Mouse (Mus musculus): ENCODE data around the gene Ahdc1. TPM values are rescaled to one million over a fixed set of nuclear protein-coding genes. Genes with fewer than 3 reads are reported as not detected.

The Ahdc1 gene
- polyA plus RNA-seq, 1 experiment from 2014 or later: 6.9 TPM

DNA sequence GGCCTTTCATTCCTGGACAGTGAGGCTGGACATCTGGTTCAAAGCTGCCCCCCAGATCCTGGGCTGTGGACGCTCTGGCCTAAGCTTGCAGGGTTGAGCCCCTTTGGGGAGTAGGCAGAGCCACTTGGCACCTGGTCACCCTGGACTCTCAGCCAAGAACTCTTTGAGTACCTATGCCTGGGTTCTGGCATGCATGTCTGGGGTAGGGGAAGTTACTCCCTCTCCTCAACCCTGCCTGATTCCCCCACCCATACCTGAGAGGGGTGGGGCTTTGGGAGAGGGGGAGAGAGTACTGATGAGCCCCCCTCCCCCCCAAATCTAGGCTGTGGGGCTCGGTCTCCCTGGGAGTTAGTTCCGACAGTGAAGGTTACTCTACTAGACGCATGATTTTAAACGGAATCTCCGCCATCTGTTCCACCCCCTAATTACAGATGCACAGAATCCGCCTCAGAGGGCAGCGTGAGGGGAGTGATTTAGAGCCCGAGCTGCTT, 10.2 kb downstream of the Ahdc1 start:
- peak overlapping the region; percentile 69 for H3K9ac ChIP-seq

DNA sequence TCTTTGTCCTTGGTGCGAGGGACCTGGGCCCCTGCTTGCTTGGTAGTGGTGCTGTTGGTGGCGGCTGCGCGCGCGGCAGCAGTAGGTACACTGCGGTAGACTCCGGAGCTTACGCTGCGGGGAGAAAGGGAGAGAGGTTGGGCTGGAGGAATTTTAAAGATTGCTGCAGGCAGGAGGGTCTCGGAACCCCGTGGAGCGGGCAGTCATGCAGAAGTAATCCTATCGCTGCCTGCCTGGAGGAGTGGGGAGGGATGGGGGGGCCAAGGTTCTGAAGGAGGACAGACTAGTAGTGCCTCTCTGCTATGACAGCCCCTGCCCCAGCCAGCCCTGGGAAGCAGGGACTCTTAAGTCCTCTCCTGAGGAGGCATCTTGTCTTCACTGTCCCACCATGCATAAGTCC, 11.2 kb downstream of the Ahdc1 start:
- peaks cover 28% of the 10 kb centered on the region for H3K36me3 ChIP-seq
- H3K4me1 ChIP-seq: peaks cover 98% of the 10 kb centered on the region
- no peak for ATAC-seq (ENCODE audit: extremely low read depth, insufficient number of reproducible peaks, low FRiP score, low TSS enrichment)
- H3K9ac ChIP-seq: peak overlapping the region; percentile 69
- 39% methylated on average over 14 of the region's 14 CpGs for WGBS
- H3K9me3 ChIP-seq: no peaks in the 10 kb centered on the region
- no peaks in the 10 kb centered on the region for H3K27me3 ChIP-seq (replicated peaks)
- 0 out of 2 replicates have a peak overlapping the region, but pooled peaks have one; percentile 6 for H3K27ac ChIP-seq (replicated peaks)
- H3K4me2 ChIP-seq: peak overlapping the region; percentile 7
- H3K4me3 ChIP-seq: no peak overlapping the region

More for the DNA sequence above, 10.2 kb downstream of the Ahdc1 start:
- ATAC-seq (ENCODE audit: extremely low read depth, insufficient number of reproducible peaks, low FRiP score, low TSS enrichment): no peak
- peak overlapping the region; percentile 62 for H3K27ac ChIP-seq (replicated peaks)
- no peaks in the 10 kb centered on the region for H3K27me3 ChIP-seq (replicated peaks)
- peak overlapping the region; percentile 16 for H3K4me2 ChIP-seq
- no peaks in the 10 kb centered on the region for H3K9me3 ChIP-seq
- 36% methylated on average over 9 of the region's 9 CpGs for WGBS
- no peak overlapping the region for H3K4me3 ChIP-seq
- H3K4me1 ChIP-seq: peaks cover 98% of the 10 kb centered on the region
- peaks cover 24% of the 10 kb centered on the region for H3K36me3 ChIP-seq

DNA sequence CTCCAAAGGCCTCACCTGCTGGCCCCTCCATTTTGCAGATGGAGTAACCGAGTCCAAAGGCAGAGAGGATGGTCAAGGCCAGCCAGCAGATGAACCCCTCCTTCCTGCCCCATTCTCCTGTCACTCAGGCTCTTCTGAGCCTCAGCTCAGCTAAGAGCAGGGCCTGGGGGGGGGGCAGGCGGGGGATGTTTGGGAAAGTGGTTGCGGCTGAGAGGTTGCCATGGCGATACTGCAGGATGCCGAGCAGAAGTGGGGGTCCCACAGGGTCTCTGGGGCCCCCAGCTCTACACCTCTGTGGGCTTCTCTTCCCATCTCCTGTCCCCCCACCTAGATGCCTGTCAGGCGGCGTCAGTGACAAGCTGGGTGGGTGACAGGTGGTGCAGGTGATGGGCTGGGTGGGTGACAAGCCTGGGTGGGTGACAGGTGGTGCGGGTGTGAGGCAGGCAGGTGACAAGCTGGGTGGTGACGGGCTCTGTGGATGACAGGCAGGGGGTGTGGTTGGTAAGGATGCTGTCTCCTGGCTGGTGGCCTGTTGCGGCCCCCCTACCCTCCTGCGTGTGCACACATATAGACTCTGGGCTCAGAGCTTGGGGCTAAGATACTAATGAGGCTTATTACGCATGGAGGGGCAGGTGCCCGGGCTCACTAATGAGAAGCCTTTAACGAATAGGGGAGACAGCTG, 12.0 kb downstream of the Ahdc1 start:
- Histone ChIP-seq H3K4me1 (peaks cover 98% of the 10 kb centered on the region), H3K9ac (no peak overlapping the region; the same call in 1 of the 2 replicates), H3K9me3 (no peaks in the 10 kb centered on the region), H3K27ac (replicated peaks) (0 out of 2 replicates have a peak overlapping the region, but pooled peaks have one; percentile 89), H3K36me3 (peaks cover 29% of the 10 kb centered on the region), H3K4me3 (no peak overlapping the region), H3K27me3 (replicated peaks) (no peaks in the 10 kb centered on the region), H3K4me2 (no peak overlapping the region)
- 75% methylated on average over 14 of the region's 14 CpGs for WGBS
- no peak for ATAC-seq (ENCODE audit: extremely low read depth, insufficient number of reproducible peaks, low FRiP score, low TSS enrichment)

DNA sequence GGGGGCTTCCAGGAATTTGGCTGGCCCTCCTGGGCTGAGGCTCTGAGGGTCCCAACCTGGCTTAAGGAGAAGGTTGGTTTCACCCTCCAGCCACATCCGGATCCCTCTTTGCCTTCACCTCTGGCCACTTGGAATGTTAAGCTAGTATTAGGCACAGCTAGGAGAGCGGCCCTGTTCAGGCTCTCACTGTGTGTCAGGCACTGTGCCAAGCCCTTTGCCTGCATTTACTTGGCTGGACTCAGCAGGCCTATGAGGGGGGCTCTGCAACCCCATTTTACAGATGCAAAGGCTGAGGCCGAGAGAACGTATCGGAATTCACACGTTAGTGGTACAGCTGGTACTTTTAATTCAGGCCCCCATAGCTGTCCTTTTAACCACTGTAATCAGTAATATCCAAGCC, 12.6 kb downstream of the Ahdc1 start:
- no peak overlapping the region for H3K4me2 ChIP-seq
- H3K36me3 ChIP-seq: peaks cover 26% of the 10 kb centered on the region
- H3K4me3 ChIP-seq: no peak overlapping the region
- peaks cover 98% of the 10 kb centered on the region for H3K4me1 ChIP-seq
- H3K27me3 ChIP-seq (replicated peaks): no peaks in the 10 kb centered on the region
- no peak overlapping the region; the same call in 1 of the 2 replicates for H3K9ac ChIP-seq
- no peaks in the 10 kb centered on the region for H3K9me3 ChIP-seq
- no peak for ATAC-seq (ENCODE audit: extremely low read depth, insufficient number of reproducible peaks, low FRiP score, low TSS enrichment)
- peak overlapping the region; percentile 89; the same call in 1 of the 2 replicates for H3K27ac ChIP-seq (replicated peaks)
- 74% methylated on average over 6 of the region's 6 CpGs for WGBS

DNA sequence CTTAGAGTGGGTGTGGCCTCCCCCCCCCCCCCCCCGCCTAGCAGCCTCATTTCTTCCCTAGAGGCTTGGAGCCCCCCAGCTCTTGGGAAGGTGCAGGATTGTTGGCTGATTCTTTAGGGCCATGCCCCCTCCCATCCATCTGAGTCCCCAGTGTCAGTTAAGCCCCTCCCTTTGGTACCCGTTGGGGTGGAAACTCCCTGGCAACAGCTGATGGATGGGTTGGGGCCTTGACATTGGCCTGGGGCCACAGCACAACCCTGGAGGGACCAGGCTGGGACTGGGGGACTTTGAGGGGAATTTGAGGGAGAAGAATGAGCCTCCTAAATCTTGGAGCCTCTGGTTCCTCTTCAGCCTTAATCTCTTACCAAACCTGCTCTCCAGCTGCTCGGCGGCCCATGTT, 13.3 kb downstream of the Ahdc1 start:
- H3K27me3 ChIP-seq (replicated peaks): no peaks in the 10 kb centered on the region
- ATAC-seq (ENCODE audit: extremely low read depth, insufficient number of reproducible peaks, low FRiP score, low TSS enrichment): no peak
- H3K27ac ChIP-seq (replicated peaks): peak overlapping the region; percentile 89
- H3K4me1 ChIP-seq: peaks cover 100% of the 10 kb centered on the region
- H3K9me3 ChIP-seq: no peaks in the 10 kb centered on the region
- peak overlapping the region; percentile 68 for H3K9ac ChIP-seq
- WGBS: 26% methylated on average over 4 of the region's 4 CpGs
- H3K36me3 ChIP-seq: peaks cover 24% of the 10 kb centered on the region
- no peak overlapping the region for H3K4me3 ChIP-seq
- peak overlapping the region; percentile 48 for H3K4me2 ChIP-seq

DNA sequence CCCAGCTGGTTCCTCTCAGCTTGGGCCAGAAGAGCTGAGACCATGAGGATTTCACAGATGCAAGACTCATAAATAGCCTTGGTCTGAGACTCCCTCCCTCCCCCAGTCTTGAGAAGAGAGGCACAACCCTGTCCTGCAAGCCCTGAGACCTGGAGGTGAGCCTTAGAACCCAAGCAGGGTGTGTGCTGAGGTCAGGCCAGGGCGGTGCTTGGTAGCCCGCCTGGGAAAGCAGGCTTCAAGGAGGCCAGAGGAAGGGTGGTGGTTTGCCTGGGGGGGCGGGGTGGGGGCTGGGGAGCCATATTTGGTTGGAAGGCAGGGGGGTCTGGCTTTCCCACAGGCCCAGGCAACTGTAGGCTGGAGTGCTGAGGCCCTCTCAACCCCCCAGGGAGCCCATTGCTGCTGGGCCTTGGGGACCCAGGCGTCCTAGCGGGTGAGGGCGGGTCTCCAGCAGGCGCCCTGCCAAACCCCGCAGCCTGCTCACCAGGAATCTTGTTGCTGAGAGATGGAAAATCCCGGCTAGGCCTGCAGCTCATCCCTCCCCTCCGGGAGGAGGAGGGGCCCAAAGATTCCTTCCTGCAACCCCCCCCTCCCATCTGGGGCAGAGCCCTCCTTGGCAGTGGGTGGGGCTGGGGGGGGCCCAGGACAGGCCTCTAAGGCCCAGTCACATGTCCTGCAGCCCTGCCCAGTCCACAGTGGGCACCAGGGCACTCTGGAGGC, 14.1 kb downstream of the Ahdc1 start:
- Histone ChIP-seq H3K9ac (peak overlapping the region; percentile 68), H3K4me2 (peak overlapping the region; percentile 48), H3K27ac (replicated peaks) (peak overlapping the region; percentile 89), H3K36me3 (peaks cover 23% of the 10 kb centered on the region), H3K27me3 (replicated peaks) (no peaks in the 10 kb centered on the region), H3K4me3 (no peak overlapping the region), H3K9me3 (no peaks in the 10 kb centered on the region), H3K4me1 (peaks cover 100% of the 10 kb centered on the region)
- WGBS: 16% methylated on average over 10 of the region's 10 CpGs
- ATAC-seq (ENCODE audit: extremely low read depth, insufficient number of reproducible peaks, low FRiP score, low TSS enrichment): peak; percentile 20; the same call in 1 of the 2 replicates

DNA sequence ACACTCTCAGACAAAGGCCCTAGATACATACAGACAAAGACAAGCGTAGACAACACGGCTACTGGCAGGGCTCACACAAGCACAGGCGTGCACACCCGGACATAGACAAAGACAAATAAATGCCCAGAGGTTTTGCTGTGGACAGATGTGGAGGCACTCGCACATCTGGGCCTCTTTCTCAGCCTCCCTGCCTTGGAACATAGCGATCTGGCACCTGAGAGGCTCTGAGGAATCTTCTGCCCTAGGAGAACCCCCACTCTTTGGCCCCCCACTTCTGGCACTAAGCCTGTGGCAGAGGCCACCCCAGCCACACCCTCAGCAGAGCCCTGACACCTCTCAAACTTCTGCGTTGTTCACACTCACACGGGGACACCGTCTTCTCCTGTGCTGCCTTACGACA, 15.2 kb downstream of the Ahdc1 start:
- Histone ChIP-seq H3K4me3 (no peak overlapping the region), H3K4me1 (peaks cover 93% of the 10 kb centered on the region), H3K9ac (peak overlapping the region; percentile 68), H3K4me2 (no peak overlapping the region), H3K27me3 (replicated peaks) (no peaks in the 10 kb centered on the region), H3K27ac (replicated peaks) (peak overlapping the region; percentile 89), H3K9me3 (no peaks in the 10 kb centered on the region), H3K36me3 (peaks cover 23% of the 10 kb centered on the region)
- 71% methylated on average over 10 of the region's 10 CpGs for WGBS
- no peak for ATAC-seq (ENCODE audit: extremely low read depth, insufficient number of reproducible peaks, low FRiP score, low TSS enrichment)

DNA sequence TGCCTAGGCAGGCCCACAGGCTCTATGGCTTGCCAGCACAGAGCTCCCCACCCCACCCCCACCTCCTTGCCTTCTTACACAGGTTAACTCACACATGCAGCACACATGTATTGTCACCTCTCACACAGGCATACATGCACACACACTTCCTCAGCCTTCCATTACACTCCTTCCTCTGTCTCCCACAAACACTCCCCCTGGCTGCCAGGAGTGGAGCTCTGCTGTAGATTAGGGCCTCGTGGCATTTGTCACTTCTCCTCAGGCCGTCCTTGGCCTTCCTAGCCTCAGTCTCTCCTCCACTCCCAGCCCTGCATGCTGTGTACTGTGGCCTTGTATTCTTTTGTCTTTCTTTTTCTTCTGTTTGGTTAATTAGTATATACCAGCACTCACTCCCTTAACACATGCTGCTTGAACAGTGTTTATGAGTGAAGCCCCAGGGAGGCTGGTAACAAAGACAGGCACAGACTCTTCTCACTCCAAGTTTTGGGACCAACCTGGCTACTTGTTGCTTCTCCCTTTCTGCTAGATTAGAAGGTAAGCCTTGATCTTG, 15.8 kb downstream of the Ahdc1 start:
- WGBS: 10% methylated on average over 2 of the region's 2 CpGs
- no peak for ATAC-seq (ENCODE audit: extremely low read depth, insufficient number of reproducible peaks, low FRiP score, low TSS enrichment)
- H3K9ac ChIP-seq: peak overlapping the region; percentile 68

DNA sequence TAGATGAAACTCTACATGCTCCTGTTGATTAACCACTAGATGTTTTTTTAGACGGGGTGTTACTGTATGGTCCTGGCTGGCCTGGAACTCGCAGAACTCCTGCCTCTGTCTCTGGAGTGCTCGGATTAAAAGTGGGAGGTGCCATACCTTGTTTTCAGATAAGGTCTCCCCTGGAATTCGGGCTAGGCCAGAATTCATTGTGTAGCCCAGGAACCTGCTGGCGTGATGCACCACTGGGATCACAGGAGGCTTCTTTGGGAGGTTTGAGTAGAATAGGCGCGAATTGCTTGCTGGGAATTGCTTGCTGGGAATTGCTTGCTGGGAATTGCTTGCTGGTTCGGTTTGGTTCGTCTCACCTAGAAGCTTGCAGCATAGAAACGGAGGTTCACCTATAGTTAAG, 16.7 kb downstream of the Ahdc1 start:
- H3K9ac ChIP-seq: peak overlapping the region; percentile 68; the same call in 1 of the 2 replicates
- no peaks in the 10 kb centered on the region for H3K9me3 ChIP-seq
- no peaks in the 10 kb centered on the region for H3K27me3 ChIP-seq (replicated peaks)
- peaks cover 33% of the 10 kb centered on the region for H3K36me3 ChIP-seq
- peaks cover 78% of the 10 kb centered on the region for H3K4me1 ChIP-seq
- 50% methylated on average over 10 of the region's 10 CpGs for WGBS
- H3K4me2 ChIP-seq: no peak overlapping the region
- peak overlapping the region; percentile 89; the same call in 1 of the 2 replicates for H3K27ac ChIP-seq (replicated peaks)
- no peak for ATAC-seq (ENCODE audit: extremely low read depth, insufficient number of reproducible peaks, low FRiP score, low TSS enrichment)
- no peak overlapping the region for H3K4me3 ChIP-seq

More for the DNA sequence above, 15.8 kb downstream of the Ahdc1 start:
- Histone ChIP-seq H3K9me3 (no peaks in the 10 kb centered on the region), H3K27ac (replicated peaks) (peak overlapping the region; percentile 89), H3K4me3 (no peak overlapping the region), H3K27me3 (replicated peaks) (no peaks in the 10 kb centered on the region), H3K4me2 (no peak overlapping the region), H3K36me3 (peaks cover 29% of the 10 kb centered on the region), H3K4me1 (peaks cover 87% of the 10 kb centered on the region)

DNA sequence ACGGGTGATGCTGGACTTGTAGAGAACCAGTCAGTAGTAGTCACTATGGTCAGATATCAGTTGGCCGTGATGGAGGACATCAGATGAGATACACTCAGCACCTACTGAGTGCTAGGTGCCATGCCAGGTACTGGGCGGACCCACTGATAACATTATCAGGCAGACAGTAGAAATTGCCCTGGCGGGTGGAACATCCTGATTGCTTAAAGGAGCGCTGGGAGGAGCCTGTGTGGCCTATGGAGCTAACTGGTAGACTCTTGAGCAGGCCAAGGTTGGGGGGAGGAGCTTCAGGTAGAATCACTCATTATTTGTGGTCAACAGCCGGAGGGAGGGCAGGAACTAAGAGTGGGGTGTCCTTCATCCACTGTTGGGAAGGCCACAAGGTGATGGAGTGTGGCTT, 17.1 kb downstream of the Ahdc1 start:
- H3K9ac ChIP-seq: 0 out of 2 replicates have a peak overlapping the region, but pooled peaks have one; percentile 19
- H3K36me3 ChIP-seq: peaks cover 33% of the 10 kb centered on the region
- ATAC-seq (ENCODE audit: extremely low read depth, insufficient number of reproducible peaks, low FRiP score, low TSS enrichment): no peak
- H3K4me3 ChIP-seq: no peak overlapping the region
- 64% methylated on average over 6 of the region's 6 CpGs for WGBS
- no peaks in the 10 kb centered on the region for H3K9me3 ChIP-seq
- peaks cover 74% of the 10 kb centered on the region for H3K4me1 ChIP-seq
- H3K27me3 ChIP-seq (replicated peaks): no peaks in the 10 kb centered on the region
- H3K4me2 ChIP-seq: no peak overlapping the region
- no peak overlapping the region for H3K27ac ChIP-seq (replicated peaks)

DNA sequence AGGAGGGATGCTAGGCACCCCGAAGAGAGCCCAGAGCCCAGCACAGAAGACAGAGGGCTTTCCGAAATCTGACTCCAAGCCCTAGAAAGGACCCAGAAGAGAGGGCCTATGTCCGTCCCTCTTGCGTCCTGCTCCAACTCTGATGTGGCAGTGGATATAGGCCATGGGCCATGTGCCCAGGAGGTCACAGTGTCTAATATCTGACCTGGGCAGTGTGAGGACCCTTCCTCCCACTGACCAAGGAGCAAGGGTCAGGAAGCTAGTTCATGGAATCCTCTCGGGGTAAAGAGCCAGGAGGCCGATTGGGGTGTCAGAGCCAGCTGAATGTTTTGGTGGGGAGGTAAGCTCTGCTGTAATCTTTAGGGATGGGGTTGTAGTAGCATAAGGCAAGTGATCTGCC, 17.8 kb downstream of the Ahdc1 start:
- Histone ChIP-seq H3K27ac (replicated peaks) (no peak overlapping the region), H3K9ac (no peak overlapping the region), H3K36me3 (peaks cover 34% of the 10 kb centered on the region), H3K4me2 (no peak overlapping the region), H3K4me3 (no peak overlapping the region), H3K9me3 (no peaks in the 10 kb centered on the region), H3K4me1 (peaks cover 68% of the 10 kb centered on the region), H3K27me3 (replicated peaks) (no peaks in the 10 kb centered on the region)
- WGBS: 72% methylated on average over 6 of the region's 6 CpGs
- ATAC-seq (ENCODE audit: extremely low read depth, insufficient number of reproducible peaks, low FRiP score, low TSS enrichment): no peak
